Mouse (Mus musculus): ENCODE results near the gene Aqp1.

The Aqp1 gene

DNA sequence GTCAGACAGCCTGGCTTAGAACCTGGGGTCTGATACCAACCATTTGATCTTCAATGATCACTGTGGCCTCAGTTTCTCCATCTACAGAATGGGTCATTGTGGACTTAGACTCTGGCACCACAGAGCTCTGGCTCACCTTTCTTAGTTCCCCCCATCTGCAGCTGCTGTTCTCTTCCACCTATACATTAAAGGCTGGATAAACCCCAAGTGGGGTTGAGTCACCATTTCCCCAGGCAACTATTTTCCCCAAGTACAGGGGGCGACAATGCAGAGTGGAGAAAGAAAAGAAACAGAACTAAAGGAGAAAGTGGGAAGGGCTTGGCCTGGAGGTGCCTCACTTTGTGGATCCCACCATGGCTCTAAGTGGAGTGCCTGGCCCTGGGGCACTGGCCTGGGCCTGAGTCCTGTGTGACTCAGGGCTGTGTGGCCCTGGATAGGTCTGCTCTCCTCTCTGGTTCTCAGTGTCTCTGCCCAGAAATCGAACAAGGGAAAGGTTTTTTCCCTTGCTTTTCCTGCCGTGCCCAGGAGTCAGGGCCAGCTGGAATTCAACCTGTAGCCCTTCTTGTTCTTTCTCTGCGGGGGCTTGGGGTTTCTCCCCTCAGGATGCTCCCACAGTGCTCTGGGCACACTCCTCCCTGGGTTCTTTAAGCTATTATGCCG is 20.9 kb downstream of the Aqp1 start:
- DNase-seq (ENCODE audit: low read depth, low spot score): no peak

DNA sequence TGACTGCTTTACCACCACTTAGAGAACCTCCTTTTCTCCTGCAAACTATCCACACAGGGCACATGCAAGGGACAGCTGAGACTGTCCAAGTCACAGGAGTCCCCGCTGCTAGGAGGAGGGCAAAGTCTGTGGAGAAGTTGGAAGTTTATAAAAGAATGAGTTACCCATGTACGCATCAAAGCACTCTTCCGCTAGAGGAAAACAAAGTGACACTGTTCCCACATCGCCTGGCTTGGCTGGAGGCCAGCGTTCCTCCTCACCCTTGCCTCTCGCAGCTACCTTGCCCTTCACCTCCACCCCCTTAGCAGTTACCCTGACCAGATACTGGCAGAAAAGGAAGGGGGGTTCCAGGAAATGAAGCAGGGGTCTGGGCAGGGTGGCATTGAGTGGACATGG is 21.4 kb downstream of the Aqp1 start:
- no peak for DNase-seq (ENCODE audit: low read depth, low spot score)

DNA sequence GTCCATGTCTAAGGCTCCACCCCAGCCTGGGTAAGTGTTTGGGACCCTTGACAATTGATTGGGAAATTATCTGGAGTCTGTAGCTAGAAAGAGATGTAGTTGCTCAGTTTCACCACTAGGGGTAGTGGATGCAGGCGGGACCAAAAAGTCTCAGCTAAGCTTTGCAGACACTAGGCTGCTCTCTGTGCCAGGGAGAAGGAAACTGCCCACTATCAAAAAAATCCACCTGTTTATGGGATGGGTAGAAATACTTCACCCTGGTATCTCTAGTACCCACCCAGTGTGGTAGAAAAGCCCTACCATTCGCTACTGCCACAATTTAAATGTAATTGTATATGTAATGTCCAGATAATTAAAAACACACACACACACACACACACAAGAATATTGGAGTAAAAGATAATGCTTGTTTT is 22.5 kb downstream of the Aqp1 start:
- peak; percentile 41 for DNase-seq (ENCODE audit: low read depth, low spot score)

GRCm38 (mm10) chr6:55362663-55363062 is 26.4 kb downstream of the Aqp1 start:
- no peak for DNase-seq (ENCODE audit: low read depth, low spot score)

DNA sequence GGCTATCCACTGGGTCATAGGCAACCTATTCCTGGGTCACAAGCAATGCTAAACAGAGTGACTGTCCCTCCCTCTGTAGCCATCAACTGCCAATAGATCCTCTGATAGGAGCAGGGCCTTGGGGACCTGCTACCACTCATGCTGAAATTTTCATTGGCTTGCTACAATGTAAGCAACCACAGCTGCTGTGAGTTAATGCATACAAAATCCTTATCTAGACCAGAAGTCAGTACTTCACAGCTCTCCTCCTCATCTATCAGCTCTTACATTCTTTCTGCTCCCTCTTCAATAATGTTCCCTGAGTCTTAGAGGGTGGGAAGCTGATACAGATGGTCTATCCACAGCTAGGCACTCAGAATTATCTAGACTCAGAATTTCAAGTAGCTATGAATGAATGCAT is 30.9 kb downstream of the Aqp1 start:
- no peak for DNase-seq (ENCODE audit: low read depth, low spot score)

- no peak for DNase-seq (ENCODE audit: low read depth, low spot score)
Observed at GRCm38 (mm10) chr6:55370831-55371230, 34.6 kb downstream of the Aqp1 start.

DNA sequence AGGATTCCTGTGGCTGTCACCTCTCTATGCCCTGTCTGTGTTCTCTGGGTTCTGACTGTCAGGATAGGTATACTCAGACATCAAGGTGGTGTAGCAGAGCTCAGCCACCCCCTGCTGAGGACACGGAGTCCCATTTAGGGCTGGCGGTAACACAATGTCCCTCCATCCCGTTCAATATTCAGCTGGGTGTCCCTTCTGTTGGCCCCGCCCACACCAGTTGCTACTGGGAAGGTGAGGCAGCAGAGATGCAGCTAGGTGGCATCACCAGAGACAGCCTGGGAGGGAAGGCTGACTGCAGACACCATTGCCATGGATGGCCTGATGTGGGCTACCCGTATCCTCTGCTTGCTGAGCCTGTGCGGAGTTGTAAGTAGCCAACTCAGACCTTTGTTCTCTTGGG is 39.8 kb downstream of the Aqp1 start, which contains the start of gene Ghrhr:
Gene Ghrhr (plus strand): TSS at position 220 of the 400 bp plus-strand sequence.
- no peak for DNase-seq (ENCODE audit: low read depth, low spot score)

GRCm38 (mm10) chr6:55376511-55376910 is 40.3 kb downstream of the Aqp1 start:
- DNase-seq (ENCODE audit: low read depth, low spot score): no peak

- DNase-seq (ENCODE audit: low read depth, low spot score): no peak
Observed at GRCm38 (mm10) chr6:55377461-55377860, 41.2 kb downstream of the Aqp1 start.

DNA sequence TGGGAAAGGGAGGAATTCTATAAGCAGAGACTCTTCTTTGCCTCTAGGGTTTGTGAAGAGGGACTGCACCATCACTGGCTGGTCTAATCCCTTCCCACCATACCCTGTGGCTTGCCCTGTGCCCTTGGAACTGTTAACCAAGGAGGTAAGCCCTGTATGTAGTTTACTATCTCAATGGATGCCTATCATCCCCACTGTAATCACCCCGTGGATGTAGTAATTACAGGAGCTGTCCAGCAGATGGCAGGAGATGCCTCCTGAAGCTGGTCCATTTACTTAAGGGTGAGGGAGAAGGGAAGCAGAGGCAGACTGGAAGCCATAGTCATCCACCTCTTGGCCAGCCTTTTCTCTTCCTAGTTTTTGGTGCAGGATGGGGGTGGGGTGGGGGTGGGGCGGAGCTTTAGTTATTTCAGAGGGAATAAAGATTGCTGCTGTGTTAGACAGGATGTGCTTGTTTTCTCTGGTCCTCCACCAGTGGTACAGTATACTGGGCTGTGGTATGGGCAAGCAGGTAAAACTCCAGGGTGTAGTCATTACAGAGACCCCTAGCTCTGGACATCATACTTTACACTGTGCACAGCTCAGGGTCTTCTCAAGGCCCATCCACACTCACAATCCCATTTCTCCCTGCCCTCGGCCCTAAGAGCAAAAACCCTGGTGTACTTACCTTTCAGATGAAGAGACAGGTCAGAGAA is 43.6 kb downstream of the Aqp1 start:
- DNase-seq (ENCODE audit: low read depth, low spot score): peak; percentile 46

DNA sequence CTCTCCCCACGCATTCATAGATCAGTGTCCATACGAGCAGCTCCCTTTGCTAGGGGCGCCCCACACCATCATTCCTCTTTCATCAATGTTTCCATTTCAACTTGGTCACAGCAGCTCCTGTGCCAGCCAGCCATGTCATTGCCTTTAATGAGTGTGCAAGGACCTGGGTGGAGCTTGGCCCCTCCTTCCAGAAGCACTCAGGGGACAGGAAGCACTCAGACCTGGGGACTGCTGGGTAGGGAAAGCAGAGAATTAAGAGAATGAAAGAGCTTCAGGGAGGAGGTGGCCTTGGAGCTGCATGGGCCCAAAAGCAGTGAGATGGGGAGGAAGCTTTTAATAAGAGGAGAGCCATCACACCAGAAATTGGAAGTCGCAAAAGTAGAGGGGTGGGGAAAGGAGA is 45.7 kb downstream of the Aqp1 start:
- no peak for DNase-seq (ENCODE audit: low read depth, low spot score)

- DNase-seq (ENCODE audit: low read depth, low spot score): peak; percentile 43
Observed at GRCm38 (mm10) chr6:55383897-55384296, 47.7 kb downstream of the Aqp1 start.

GRCm38 (mm10) chr6:55384356-55384951 is 48.2 kb downstream of the Aqp1 start:
- DNase-seq (ENCODE audit: low read depth, low spot score): no peak

GRCm38 (mm10) chr6:55388546-55389169 is 52.4 kb downstream of the Aqp1 start:
- no peak for DNase-seq (ENCODE audit: low read depth, low spot score)

GRCm38 (mm10) chr6:55389321-55389720 is 53.1 kb downstream of the Aqp1 start:
- no peak for DNase-seq (ENCODE audit: low read depth, low spot score)

DNA sequence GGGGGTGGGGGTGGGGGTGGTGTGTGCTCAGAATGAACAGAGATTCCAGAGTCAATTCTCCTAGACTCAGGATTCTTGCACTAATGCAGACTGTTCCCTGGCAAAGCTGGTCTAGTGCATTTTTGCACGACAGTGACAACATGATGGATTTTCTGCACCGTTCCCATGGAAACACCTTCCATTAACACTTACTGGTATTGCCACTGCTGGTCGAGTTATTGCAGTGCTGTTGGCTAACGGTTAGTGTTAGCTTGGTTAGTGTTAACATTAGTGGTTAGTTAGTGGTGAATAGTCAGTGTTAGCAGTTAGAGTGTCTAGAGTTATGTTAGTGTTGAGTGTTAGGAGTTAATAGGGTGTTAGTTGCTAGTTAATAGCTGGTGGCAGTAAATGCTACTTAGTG is 55.6 kb downstream of the Aqp1 start:
- no peak for DNase-seq (ENCODE audit: low read depth, low spot score)

DNA sequence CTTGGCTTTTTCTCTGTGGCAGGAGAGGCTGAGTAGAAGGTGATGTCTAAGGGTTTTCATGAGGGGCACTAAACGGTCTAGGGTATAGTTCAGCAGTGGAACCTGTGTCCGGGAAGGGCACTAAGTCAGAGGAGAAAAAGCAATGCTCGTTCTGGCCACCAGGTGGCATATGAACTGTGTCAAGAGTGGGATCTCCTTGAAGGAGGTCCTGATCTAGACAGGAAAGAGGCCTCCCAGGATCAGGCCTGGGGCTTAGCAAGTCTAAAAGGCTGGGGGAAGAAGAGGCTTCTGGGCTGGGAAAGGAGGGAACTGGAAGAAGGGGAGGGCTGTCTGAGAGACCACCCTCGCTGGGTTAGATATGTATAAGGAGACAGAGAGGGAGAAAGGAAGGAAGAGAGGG is 56.2 kb downstream of the Aqp1 start:
- DNase-seq (ENCODE audit: low read depth, low spot score): peak; percentile 53

DNA sequence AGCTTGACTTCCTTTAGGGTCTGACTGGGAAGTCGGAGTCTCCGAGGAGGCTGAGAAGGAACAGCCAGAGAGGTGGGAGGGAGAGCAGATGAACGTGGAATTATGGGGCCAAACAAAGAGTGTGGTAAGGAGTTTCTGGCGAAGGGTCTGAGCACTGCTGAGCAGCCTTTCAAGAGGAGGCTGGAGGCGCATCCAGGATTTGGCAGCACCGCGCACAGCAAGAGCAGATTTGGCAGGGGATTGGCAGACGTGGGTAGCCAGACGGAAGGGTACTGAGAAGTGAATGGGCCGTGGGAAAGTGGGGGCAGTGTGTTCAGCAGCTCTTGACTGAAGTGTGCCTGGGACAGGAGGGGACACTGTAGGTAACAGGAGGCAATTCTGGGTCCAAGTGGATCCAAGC is 58.6 kb downstream of the Aqp1 start:
- no peak for DNase-seq (ENCODE audit: low read depth, low spot score)

DNA sequence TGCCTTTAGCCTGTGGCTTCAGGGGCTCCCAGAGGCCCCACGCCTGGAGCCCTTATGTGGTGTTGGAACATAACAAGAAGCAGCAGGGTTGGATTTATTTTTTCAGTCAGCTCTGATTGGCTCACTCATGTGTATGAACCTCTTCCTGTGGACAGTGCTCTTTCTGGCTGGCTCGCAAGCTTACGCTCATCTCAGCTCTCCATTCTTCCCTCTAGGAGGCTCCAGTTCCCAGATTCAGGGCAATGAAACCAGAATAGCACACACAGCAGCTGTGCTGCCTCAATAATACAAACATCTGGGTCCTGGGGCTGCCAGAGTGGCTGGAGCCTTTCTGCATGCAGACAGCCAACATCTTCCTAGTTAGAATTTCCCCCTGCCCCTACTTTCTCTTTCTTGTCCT is 59.9 kb downstream of the Aqp1 start:
- DNase-seq (ENCODE audit: low read depth, low spot score): no peak

- no peak for DNase-seq (ENCODE audit: low read depth, low spot score)
Observed at GRCm38 (mm10) chr6:55396622-55397041, 60.4 kb downstream of the Aqp1 start.
